Mouse (Mus musculus) limb, embryonic 14.5 days (tissue): ENCODE measurements around the gene Col9a3. TPM values are rescaled to one million over a fixed set of nuclear protein-coding genes. Genes with fewer than 3 reads are reported as not detected.
A peak's percentile ranks its signal among the peaks of the same experiment; 100 is the strongest.

Experiments
- ATAC-seq: fragments of 200-750 bp; cut with Nextera tagmentation; 2 replicates; pipeline ENCODE4 v1.8.0; 2017; ENCODE audit warnings: low read depth, moderate number of reproducible peaks, moderate TSS enrichment; ENCODE audit not compliant: low FRiP score
- DNase-seq: peaks from one replicate; pipeline ENCODE4 v3.0.0-alpha.2; 2015; ENCODE audit warnings: low spot score
- H3K27ac ChIP-seq: fragments of 300-500 bp; sonication (generic); replicated peaks from 2 replicates; pipeline ENCODE4 v1.5.1; 2014; ENCODE audit warnings: low read depth, mild to moderate bottlenecking, low read length, moderate library complexity, mixed read lengths
- H3K27me3 ChIP-seq: fragments of 300-500 bp; sonication (generic); 2 replicates; pipeline ENCODE4 v1.6.1; 2014; ENCODE audit warnings: low read length, mixed read lengths; ENCODE audit not compliant: control insufficient read depth, insufficient read depth
- H3K36me3 ChIP-seq: fragments of 300-500 bp; sonication (generic); 2 replicates; pipeline ENCODE4 v1.6.1; 2014; ENCODE audit warnings: mild to moderate bottlenecking, low read length, moderate library complexity, mixed read lengths; ENCODE audit not compliant: control insufficient read depth, insufficient read depth
- H3K4me1 ChIP-seq: fragments of 300-500 bp; sonication (generic); 2 replicates; pipeline ENCODE4 v1.6.1; 2014; ENCODE audit warnings: antibody characterized with exemption, low read length, mixed read lengths; ENCODE audit not compliant: control insufficient read depth, insufficient read depth
- H3K4me2 ChIP-seq: fragments of 300-500 bp; sonication (generic); replicated peaks from 2 replicates; pipeline ENCODE4 v1.6.1; 2014; ENCODE audit warnings: low read depth, mild to moderate bottlenecking, low read length, moderate library complexity; ENCODE audit not compliant: severe bottlenecking
- H3K4me3 ChIP-seq: fragments of 300-500 bp; sonication (generic); replicated peaks from 2 replicates; pipeline ENCODE4 v1.5.1; 2014; ENCODE audit warnings: low read length
- H3K9ac ChIP-seq: fragments of 300-500 bp; sonication (generic); 2 replicates; pipeline ENCODE4 v1.6.1; 2014; ENCODE audit warnings: mild to moderate bottlenecking, low read depth, low read length, moderate library complexity; ENCODE audit not compliant: severe bottlenecking
- H3K9me3 ChIP-seq: fragments of 300-500 bp; sonication (generic); 2 replicates; pipeline ENCODE4 v1.6.1; 2016; ENCODE audit warnings: low read length; ENCODE audit not compliant: control insufficient read depth
- POLR2A ChIP-seq: fragments of 200-500 bp; IDR thresholded peaks from 2 replicates; pipeline ENCODE4 v1.8.0; 2012; ENCODE audit warnings: inconsistent platforms, mild to moderate bottlenecking, moderate library complexity, borderline replicate concordance; ENCODE audit not compliant: insufficient read depth, insufficient read length; ENCODE audit errors: extremely low read depth
- WGBS: fragments of 180-500 bp; shearing (Covaris S2); extraction: QIAGEN DNeasy Blood & Tissue Kit; methylation state at CpG from one replicate; pipeline ENCODE4 v1.1.7; 2014; 5-methylcytosine and 5-hydroxymethylcytosine counted together
- polyA plus RNA-seq, 2 experiments: library from polyadenylated mRNA; depleted of rRNA in 1 of 2; stranded (reverse) in 1 of 2; unstranded in 1 of 2; fragments of >200 nt; fragmentation: Nextera tagmentation in 1 of 2; extraction: Ambion mirVana in 1 of 2; gene quantifications; 2 replicates each; pipeline versions ENCODE4 v1.2.1 to v1.2.3; 2012 to 2014

The Col9a3 gene
- polyA plus RNA-seq, 2 experiments = 334 to 612 TPM

DNA sequence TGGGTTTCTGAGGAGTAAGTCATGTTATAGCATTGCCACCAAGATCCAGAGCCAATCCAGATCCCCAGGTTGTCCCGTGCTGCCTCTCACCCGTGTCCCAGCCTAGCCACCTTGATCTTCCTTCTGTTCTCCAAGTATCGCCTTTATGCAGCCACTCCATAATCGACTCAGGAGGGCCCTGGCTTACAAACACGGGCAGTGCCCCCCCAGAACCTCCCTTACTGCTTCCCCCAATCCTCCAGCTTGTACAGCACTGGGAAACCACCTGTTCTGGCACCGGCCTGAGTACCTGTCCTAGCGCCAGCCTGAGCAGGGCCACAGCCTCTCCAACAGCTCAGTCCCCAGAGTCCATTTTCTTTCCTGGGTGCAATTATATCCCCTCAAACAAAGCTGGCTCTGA lies 57.1 kb downstream of the Col9a3 start:
- Histone ChIP-seq H3K27ac (no peak overlapping the region), H3K4me2 (no peak overlapping the region), H3K4me1 (peaks cover 3% of the 10 kb centered on the region; the same call in 1 of the 2 replicates), H3K27me3 (no peaks in the 10 kb centered on the region), H3K9me3 (no peaks in the 10 kb centered on the region), H3K36me3 (no peaks in the 10 kb centered on the region), H3K4me3 (no peak overlapping the region), H3K9ac (no peak overlapping the region)
- ATAC-seq (no peak), DNase-seq (no peak)
- 77% methylated on average over 7 of the region's 7 CpGs for WGBS
- no peak for TF ChIP-seq POLR2A

DNA sequence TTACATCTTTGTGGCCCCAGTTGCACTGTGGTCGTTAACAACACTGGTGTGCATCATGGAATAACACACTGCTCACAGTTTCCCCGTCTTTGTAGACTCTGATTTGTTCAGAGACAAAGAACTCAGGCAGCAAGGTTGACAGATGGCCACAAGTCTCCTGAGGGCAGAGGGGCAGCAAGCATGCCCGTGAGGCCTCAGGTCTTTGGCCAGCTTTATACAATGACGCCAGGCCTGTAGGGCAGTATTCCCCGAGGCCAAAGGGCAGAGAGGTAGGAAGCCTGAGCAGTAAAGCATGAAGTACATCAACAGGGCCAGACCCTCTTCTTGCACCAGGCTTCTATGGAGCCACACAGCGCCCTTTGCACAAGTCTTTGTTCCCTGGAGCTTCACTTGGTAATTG lies 57.6 kb downstream of the Col9a3 start:
- Histone ChIP-seq H3K36me3 (no peaks in the 10 kb centered on the region), H3K27ac (no peak overlapping the region), H3K4me1 (peaks cover 3% of the 10 kb centered on the region; the same call in 1 of the 2 replicates), H3K4me2 (no peak overlapping the region), H3K4me3 (no peak overlapping the region), H3K9me3 (no peaks in the 10 kb centered on the region), H3K27me3 (no peaks in the 10 kb centered on the region), H3K9ac (no peak overlapping the region)
- WGBS = 65% methylated on average over 6 of the region's 6 CpGs
- TF ChIP-seq POLR2A = no peak
- ATAC-seq = no peak
- DNase-seq = no peak

DNA sequence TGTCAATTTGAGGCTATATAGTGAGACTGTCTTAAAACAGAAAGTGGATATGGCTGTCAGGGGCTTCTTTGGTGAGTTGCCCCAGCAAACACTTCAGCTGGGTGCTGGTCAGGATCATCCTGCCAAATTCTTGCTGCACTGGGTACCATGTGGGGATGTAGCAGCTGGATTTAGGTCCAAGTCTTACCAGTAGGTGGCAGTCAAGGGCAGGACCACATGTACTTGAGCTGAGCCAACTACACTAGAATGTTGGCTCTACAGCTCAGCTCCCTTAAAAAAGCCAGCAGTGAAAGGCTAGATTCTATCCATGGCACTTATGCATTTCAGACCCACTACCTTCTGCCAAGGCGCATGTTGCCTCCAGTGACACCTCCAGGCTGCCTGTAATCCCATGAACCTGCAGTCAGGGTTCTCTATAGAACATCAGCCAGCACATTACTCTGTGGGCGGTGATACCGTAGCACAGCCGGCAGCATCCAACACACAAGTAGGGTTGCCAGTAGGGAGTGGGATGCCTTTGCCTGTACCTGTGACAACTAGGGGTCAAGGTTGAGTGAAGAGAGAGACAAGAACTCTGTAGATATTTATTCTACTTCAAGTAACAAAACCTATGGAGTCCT lies 59.9 kb downstream of the Col9a3 start:
- no peak for TF ChIP-seq POLR2A
- DNase-seq (peak; percentile 76), ATAC-seq (peak; percentile 62; the same call in 1 of the 2 replicates)
- Histone ChIP-seq H3K27ac (no peak overlapping the region), H3K4me1 (peaks cover 3% of the 10 kb centered on the region; the same call in 1 of the 2 replicates), H3K9me3 (no peaks in the 10 kb centered on the region), H3K9ac (no peak overlapping the region), H3K27me3 (no peaks in the 10 kb centered on the region), H3K36me3 (peaks cover 23% of the 10 kb centered on the region), H3K4me3 (no peak overlapping the region), H3K4me2 (no peak overlapping the region)
- 73% methylated on average over 4 of the region's 4 CpGs for WGBS

DNA sequence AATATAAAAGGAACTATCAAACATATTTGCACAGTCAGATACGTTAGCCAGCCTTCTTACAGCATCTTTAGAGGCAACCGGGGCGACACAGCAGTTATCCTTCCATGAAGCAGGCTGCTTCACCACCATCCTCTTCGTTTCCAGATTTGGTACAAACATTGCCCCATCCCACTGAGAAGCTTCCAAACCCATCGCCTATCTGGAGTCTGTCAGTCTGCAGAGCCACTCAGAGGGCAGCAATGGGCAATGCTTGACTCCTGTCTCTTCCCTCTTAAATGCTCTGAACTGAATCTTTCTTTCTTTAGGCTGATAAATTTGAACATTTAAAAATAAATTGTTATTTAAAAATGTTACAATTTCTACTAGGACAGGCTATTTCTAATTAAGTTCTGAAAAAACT lies 60.8 kb downstream of the Col9a3 start:
- H3K27ac ChIP-seq = no peak overlapping the region
- H3K4me2 ChIP-seq = no peak overlapping the region
- peaks cover 24% of the 10 kb centered on the region for H3K36me3 ChIP-seq
- WGBS = 92% methylated on average over 5 of the region's 5 CpGs
- H3K9ac ChIP-seq = no peak overlapping the region
- DNase-seq (no peak), ATAC-seq (no peak)
- no peaks in the 10 kb centered on the region for H3K9me3 ChIP-seq
- no peak for TF ChIP-seq POLR2A
- H3K4me1 ChIP-seq = peaks cover 3% of the 10 kb centered on the region; the same call in 1 of the 2 replicates
- no peak overlapping the region for H3K4me3 ChIP-seq
- no peaks in the 10 kb centered on the region for H3K27me3 ChIP-seq

DNA sequence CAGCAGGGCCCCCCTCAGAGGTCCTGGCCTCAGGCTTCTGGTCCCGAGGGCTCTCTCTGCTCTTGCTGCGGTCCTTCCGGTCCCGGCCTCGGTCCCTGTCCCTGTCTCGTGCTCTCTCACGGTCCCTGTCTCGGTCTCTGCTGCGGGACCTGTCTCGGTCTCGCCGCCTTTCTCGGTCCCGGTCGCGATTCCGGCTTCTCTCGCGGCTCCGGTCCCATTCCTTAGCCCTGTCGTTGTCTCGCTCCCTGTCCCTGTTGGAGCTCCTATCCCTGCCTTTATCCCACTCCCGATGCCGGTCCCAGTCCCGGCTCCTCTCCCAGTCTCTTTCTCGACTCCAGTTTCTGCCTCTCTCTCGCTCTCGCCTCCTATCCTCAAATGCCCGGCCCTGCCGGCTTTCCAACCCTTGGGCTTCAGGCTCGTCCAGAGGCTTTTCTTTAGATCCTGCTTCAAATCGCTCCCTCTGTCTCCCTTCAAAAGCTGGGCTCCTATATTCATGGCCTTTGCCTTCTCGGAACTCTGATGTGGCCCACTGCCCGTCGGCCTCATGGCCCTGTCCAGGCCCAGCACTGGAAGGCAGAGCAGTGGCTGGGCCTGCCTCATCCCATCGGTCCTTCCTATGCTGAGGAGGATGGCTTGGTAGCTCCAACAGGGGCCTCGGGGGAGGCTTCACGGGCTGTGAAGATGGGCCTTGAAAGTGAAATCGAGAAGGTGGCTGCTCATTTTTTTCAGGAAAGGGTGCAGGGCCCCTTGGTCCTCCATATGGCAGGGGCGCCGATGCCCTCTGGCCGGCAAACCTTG lies 62.0 kb downstream of the Col9a3 start:
- H3K4me1 ChIP-seq = peaks cover 3% of the 10 kb centered on the region; the same call in 1 of the 2 replicates
- H3K27me3 ChIP-seq = no peaks in the 10 kb centered on the region
- no peaks in the 10 kb centered on the region for H3K9me3 ChIP-seq
- H3K27ac ChIP-seq = no peak overlapping the region
- H3K9ac ChIP-seq = peak overlapping the region; percentile 47
- TF ChIP-seq POLR2A = no peak
- H3K4me3 ChIP-seq = no peak overlapping the region; the same call in 1 of the 2 replicates
- H3K36me3 ChIP-seq = peaks cover 25% of the 10 kb centered on the region
- H3K4me2 ChIP-seq = peak overlapping the region; percentile 30; the same call in 1 of the 2 replicates
- whole genome bisulfite sequencing = 35% methylated on average over 42 of the region's 42 CpGs
- no peak for ATAC-seq
- DNase-seq = no peak
